Mouse (Mus musculus): ENCODE measurements at regions not wholly inside any gene's neighbourhood (a gene's known extent, or its start where the extent isn't known, plus 50 kb on each side); places are given as distances from the start of the nearest gene placed in this dataset.

- Histone ChIP-seq H3K4me1 (replicated peaks) (peaks cover 21% of the 10 kb centered on the region), H3K4me3 (no peak overlapping the region), H3K9me3 (replicated peaks) (no peaks in the 10 kb centered on the region), H3K4me2 (no peak overlapping the region), H3K27me3 (replicated peaks) (no peaks in the 10 kb centered on the region), H3K36me3 (no peaks in the 10 kb centered on the region), H3K9ac (no peak overlapping the region), H3K27ac (ENCODE audit: poor library complexity, severe bottlenecking) (no peak overlapping the region)
- WGBS = 31% methylated on average over 5 of the region's 5 CpGs
- no peak for ATAC-seq (ENCODE audit: insufficient number of reproducible peaks, low FRiP score)
These were observed 55.0 kb upstream of the Gm11084 start for GRCm38 (mm10) chr2:73041475-73041874.

DNA sequence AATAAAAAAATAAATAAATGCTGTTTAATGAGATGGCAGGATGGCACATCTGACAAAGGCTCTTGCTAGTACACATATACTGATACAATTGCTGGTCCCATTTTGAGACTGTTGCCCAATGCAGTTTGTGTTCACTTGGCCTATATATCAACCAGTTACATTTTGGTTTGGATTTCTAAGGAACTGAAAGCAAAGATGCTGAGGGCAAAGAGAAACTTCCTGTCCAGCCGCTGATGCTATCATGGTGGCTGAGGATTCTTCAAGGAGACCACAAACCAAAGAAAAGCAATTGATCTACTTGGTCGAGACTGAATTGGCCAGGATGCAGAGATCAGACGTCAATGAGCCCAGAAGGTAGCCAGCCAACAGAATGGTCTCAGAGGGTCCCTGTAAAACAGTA, 53.5 kb upstream of the Gm11084 start:
- Histone ChIP-seq H3K4me1 (replicated peaks) (peaks cover 21% of the 10 kb centered on the region), H3K9me3 (replicated peaks) (no peaks in the 10 kb centered on the region), H3K27ac (ENCODE audit: poor library complexity, severe bottlenecking) (no peak overlapping the region), H3K9ac (no peak overlapping the region), H3K4me3 (no peak overlapping the region), H3K27me3 (replicated peaks) (no peaks in the 10 kb centered on the region), H3K36me3 (no peaks in the 10 kb centered on the region), H3K4me2 (no peak overlapping the region)
- WGBS = 69% methylated on average over 3 of the region's 3 CpGs
- ATAC-seq (ENCODE audit: insufficient number of reproducible peaks, low FRiP score) = no peak

GRCm38 (mm10) chr2:73039300-73039699, 52.8 kb upstream of the Gm11084 start:
- H3K9me3 ChIP-seq (replicated peaks) = no peaks in the 10 kb centered on the region
- WGBS = 60% methylated on average over 2 of the region's 2 CpGs
- ATAC-seq (ENCODE audit: insufficient number of reproducible peaks, low FRiP score) = no peak
- H3K36me3 ChIP-seq = no peaks in the 10 kb centered on the region
- H3K27ac ChIP-seq (ENCODE audit: poor library complexity, severe bottlenecking) = no peak overlapping the region
- no peak overlapping the region for H3K9ac ChIP-seq
- H3K4me3 ChIP-seq = no peak overlapping the region
- no peaks in the 10 kb centered on the region for H3K27me3 ChIP-seq (replicated peaks)
- peaks cover 21% of the 10 kb centered on the region for H3K4me1 ChIP-seq (replicated peaks)
- H3K4me2 ChIP-seq = no peak overlapping the region

DNA sequence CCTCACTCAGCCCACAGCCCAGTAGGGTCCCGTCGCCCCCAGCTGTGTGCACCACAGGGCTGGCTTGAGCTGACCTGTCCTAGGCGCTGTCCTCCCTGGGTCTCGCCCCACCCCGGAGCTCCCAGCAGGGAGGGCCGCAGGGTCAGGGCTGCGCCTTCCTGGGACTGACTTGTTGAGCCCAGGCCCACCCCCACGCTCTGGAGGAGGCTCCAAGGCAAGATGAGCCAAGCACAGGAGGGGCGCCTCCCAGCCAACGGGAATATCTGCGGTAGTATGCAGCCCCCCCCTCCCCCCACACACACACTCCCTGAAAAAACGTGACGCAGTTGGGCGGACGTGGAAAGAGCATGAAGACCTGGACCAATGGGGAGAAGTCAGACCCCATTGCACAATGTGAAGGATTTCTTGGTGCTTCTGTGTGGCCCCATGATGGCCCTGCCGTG, 51.8 kb upstream of the Gm11084 start:
- H3K27ac ChIP-seq (ENCODE audit: poor library complexity, severe bottlenecking) = peak overlapping the region; percentile 90
- ATAC-seq (ENCODE audit: insufficient number of reproducible peaks, low FRiP score) = peak; percentile 86
- peak overlapping the region; percentile 15 for H3K4me3 ChIP-seq
- no peaks in the 10 kb centered on the region for H3K27me3 ChIP-seq (replicated peaks)
- WGBS = 5% methylated on average over 16 of the region's 16 CpGs
- peaks cover 27% of the 10 kb centered on the region for H3K4me1 ChIP-seq (replicated peaks)
- peak overlapping the region; percentile 59 for H3K4me2 ChIP-seq
- H3K9me3 ChIP-seq (replicated peaks) = no peaks in the 10 kb centered on the region
- H3K36me3 ChIP-seq = no peaks in the 10 kb centered on the region
- peak overlapping the region; percentile 20 for H3K9ac ChIP-seq

GRCm38 (mm10) chr2:73037266-73038046, 50.9 kb upstream of the Gm11084 start:
- 15% methylated on average over 13 of the region's 13 CpGs for WGBS
- Histone ChIP-seq H3K36me3 (no peaks in the 10 kb centered on the region), H3K4me3 (peak overlapping the region; percentile 15), H3K9me3 (replicated peaks) (no peaks in the 10 kb centered on the region), H3K27me3 (replicated peaks) (no peaks in the 10 kb centered on the region), H3K27ac (ENCODE audit: poor library complexity, severe bottlenecking) (peak overlapping the region; percentile 90), H3K9ac (peak overlapping the region; percentile 20; the same call in 1 of the 2 replicates), H3K4me1 (replicated peaks) (peaks cover 30% of the 10 kb centered on the region), H3K4me2 (peak overlapping the region; percentile 59)
- 0 out of 2 replicates have a peak, but pooled peaks have one; percentile 47 for ATAC-seq (ENCODE audit: insufficient number of reproducible peaks, low FRiP score)

Measured in heart, embryonic 12.5 days (tissue).